Mouse (Mus musculus) heart, adult 18-20 months (tissue): ENCODE measurements at regions not wholly inside any gene's neighbourhood (a gene's known extent, or its start where the extent isn't known, plus 50 kb on each side); places are given as distances from the start of the nearest gene placed in this dataset.

Source experiments
- DNase-seq, 2 experiments: peaks; one replicate each; pipeline ENCODE4 v3.0.0; 2021 to 2022; ENCODE audit warnings: mixed read lengths in 1 of 2

DNA sequence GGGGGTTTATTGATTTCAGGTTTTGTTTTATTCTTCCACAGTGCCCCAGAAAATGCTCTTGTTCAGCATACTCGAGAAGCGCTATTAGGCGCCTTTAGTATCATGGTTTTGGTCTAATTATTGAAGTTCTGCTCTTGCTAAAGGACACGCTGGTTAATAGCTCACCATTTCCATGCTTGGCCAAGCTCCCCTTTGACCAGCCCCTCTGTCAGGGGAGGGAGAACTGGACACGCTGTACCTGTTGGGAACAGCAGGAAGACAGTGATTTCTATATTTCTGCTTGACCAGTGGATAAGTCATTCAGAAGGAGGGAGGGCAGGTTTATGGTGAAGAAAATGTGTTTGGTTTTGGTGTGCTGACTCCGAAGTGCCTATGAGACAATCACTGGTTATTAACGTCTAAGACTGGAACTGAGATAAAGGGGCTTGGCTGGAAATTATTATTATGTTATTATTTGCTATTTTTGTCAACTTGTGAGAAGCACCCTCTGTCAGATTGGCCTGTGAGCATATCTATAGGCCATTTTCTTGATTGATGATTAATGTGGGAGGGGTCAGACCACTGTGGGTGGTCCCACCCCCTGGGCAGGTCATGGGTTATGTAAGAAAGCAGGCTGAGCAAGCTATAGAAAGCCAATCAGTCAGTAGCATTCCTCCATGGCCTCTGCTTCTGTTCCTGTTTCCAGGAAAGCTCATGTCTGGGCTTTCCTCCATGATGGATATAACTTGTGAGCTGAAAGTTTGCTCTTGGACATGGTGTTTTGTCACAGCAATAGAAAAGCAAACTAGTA is 51.2 kb upstream of the Tanc2 start:
- DNase-seq = no peak

DNA sequence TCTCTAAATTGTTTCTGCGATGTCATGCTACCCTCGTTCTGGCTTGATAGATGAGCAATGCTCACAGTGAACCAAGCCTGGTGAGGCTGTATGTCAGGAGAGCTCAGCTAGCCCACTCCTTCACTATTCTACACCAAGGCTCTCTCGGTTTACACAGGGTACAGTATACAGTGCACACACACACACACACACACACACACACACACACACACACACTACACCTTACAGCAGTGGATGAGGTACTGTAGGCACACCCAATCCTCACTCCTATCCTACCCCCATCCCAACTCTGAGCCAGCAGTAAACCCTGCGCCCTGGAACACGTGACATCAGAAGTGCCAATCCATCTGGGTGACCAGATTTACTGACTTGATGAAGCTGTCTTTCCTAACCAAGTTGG is 57.2 kb upstream of the Tanc2 start:
- DNase-seq = no peak

DNA sequence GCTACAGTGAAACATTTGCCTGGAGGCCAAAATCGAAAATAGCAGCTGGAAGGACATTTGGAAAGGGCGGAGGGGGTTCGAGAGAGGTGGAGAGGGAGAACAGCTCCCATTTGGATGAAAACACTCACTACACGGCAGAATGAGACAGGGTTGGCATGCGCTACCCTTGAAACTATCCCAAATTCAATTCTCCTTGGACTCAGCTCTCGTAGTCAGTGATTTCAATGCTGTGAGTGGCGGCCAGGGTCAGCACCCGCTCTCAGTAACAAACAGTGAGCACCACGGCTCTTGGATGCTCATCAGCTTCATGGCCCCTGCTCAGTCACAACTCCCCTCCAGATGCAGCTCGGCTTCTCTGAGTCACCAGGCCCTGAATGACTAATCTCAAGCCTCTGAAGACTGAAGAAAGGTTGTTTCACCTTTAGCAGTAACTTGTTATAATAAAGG is 59.1 kb upstream of the Tanc2 start:
- peak; percentile 63 to 81 for DNase-seq

DNA sequence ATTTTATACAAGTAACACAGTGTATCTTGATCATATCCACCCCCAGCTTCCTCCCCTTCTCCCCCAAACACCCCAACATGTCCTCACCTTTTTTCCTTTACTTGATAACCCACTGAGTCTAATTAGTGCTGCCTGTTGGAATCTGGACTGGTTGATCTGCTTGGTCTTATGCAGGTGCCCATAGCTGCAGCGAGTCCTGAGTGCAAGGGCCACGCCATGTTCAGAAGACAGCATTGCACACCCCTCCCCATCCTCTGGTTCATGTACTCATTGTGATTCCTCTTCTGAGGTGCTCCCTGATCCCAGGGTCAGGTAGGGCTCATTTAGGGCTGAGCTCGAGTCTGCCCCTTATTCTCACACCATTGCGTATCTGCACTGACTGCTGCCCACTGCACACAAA is 63.7 kb upstream of the Tanc2 start:
- no peak for DNase-seq

DNA sequence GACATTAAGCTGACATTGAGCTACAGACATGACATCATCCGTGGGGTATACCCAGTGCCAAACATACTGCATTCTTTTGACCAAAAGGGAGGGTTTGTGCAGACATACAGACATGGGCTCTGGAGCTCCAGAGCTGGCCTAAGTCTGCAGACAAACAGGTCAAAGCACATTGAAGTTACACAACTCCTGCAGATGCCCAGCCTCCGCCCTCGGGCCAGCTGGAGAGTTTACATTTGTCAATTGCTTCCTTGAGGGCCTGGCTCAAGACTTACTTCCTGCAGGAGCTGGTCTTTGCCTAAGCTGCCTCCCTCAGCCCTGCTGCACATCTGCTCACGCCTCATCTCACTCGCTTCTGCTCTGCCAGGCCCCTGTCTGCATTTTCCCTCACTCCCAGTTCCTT is 64.2 kb upstream of the Tanc2 start:
- peak; percentile 75 to 86 for DNase-seq

DNA sequence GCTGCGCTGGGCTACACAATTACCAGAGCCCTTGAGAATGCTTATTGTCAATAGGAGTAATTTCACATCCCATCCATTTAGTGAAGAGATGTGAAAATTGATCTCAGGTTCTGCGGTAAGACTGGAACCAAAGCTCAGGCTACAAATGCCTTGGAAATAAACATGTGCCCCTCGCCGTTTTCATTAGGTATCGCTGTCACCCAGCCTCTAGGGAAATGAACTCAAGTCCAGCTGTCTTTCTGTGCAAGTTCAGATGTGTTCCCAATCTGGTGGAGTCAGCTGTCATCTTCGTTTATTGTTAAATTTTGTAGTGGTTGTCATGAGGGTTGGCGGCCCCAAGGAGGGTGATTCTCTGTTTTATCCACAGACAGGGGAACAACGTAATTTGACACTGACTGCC is 65.4 kb upstream of the Tanc2 start:
- no peak for DNase-seq

DNA sequence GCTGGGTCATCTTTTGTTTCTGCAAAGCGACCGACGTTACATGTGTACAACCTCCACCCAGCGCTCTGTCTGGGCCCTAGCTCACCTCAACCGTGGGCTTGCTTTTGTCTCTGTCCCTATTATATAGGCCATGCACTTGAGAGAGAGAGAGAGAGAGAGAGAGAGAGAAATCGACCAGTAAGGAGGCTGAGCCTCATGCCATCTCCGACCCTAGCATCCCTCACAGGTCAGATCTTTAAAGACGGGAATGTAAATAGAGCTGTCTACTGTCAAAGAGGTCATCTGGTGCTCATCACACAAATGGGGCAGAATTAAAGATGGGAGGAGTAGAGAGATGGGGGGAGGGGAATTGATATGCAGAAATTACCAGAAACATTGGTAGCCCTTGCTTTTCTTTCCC is 66.0 kb upstream of the Tanc2 start:
- DNase-seq = no peak

DNA sequence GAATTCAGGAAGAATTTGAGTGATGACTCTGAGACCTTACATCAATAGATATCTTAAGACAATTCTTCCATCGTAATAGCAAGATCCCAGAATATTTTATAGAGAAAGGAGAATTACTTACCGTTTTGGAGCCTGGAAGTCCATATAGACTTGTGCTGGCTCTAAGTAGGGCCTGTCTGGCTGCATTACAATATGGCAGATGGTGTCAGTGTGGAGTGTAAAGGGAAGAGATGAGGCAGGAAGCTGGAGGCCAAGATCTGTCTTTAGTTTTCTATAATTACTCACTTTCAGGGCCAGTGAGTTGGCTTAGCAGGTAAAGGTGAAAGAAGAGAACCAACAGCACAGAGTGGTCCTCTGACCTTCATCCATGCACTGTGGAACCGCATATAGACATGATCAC is 63.9 kb upstream of the March10 start:
- DNase-seq = no peak

DNA sequence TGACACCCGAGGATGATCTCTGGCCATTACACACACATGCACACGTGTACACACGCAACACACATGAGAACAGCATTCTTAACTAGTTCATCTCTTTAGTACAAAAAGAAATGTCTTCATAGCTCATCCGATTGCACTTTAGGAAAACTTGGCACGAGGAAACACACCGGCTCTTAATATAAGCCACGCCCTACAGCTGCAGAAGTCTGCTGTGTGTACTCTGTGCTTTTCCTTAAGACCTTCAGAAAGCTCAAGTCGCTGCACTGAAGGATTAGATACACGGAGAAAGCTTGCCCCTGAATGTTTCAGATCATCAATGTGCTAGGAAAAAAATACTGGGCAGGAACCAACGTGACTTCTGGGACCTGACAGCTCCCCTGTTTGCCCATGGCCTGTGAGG is 56.7 kb upstream of the March10 start:
- DNase-seq = no peak

DNA sequence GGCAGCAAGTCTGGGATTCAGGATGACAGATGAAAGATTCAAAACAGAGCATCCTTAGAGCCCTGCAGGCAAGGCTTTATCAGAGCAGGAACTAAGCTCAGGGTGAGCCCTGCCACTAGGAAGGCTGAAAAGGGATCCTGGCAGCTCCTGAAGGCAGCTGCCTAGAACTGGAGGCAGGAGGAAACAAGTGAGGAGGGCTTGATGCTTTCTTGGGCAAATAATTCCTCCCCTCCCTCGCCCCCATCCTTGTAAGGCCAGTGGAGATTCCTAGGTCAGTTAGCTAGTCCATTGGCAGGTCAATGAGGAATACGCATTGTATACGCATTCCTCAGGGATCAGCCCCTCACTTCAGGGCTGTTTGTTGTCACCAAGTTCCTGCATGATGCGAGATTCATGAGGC is 54.1 kb upstream of the March10 start:
- no peak for DNase-seq

DNA sequence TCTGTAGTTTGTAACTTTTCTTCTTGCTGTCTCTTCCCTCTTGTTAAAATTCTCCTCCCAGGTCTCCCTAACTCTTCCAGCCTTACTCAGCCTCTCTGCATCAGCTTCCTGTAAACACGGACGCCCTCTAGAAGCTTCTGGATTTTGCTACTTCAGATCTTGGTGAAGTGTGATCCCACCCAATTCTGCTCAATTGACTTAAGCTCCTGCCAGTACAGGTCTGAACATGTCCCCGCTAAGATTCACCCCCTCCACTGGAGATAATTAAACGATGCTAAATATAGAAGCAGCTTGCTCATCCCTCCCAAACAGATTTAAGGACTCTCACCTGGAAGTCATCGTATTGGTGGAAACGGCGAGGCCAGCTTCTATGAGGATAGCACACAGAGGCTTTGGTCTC is 53.5 kb upstream of the March10 start:
- DNase-seq = no peak

DNA sequence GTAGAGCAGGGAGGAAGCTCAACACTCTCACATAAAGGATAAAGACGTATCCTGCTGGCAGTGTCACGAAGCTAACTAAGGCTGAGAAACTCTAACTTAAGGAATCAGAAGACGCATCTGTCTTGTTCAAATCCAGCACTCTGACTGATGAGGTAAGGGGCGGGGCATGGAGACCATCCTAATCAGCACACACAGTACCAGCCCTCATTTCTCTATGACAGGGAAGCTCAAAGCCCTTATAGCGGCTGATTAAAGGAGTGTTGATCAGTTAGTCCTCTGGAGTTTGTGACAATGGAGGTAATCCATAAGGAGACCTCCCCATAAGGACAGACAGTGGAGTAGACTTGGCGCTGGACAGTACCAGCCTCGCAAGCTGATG is 52.1 kb upstream of the March10 start:
- no peak for DNase-seq

DNA sequence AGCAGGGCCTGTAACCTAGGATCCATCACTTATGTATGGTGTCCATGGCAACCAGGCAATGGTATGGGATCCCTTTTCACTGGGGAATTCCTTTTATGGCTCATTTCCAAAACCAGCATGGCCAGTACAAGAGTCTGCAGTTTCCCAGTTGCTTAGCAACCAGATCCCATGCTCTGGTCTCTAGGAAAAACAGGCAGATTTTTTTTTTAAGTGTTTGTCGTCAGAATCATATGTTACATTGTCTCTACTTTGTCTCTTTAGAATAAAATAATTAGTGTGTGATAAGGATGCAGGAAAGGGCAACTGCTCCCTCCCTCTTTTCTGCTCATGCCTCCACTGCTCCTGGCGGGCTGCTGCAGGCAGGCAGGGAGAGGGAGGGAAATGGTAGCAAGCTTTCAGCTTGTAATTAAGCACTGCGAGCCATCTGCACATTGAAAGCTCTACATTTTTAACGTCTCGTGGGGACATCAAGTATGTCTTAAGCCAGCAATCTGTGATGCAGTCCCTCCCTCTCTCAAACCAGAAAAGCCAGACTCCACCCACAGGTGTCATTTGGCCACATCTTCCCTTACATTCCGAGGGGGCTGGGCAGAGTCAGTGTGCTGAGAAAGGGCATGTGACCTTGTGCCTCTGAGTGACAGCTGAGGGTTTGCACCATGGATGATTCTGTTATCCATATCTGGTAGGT is 51.6 kb upstream of the March10 start:
- DNase-seq = no peak

DNA sequence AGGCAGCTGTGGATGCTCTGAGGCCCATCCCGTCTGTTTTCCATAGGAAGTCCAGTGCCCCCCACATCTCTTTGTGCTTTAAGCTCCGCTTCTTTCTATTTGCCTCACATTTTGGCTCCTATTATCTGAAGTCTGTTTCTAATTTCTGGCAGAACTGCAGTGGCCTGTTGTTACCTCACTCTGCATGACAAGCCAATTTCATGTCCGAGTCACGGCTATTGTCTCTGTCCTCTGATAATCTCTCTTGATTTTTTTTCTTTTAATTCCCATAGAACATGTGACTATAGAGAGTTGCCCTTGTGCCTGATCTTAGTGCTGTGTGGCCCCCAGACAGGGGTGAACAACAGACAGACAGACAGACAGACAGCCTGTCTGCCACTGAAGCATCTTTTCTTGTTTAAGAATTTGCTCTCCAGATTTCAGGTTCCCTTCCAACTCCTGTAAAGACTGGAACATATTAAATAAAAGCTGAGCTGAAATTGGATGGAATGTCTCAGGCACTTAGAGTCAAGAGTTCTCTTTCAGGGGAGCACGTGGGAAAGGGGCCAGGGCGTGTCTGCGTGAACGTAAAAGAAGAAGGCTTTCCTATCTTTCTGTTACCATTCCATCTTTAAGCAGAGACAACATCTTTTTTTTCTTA is 50.9 kb upstream of the March10 start:
- no peak for DNase-seq
